Mouse (Mus musculus) heart, postnatal 25 days (tissue): Measurements from ENCODE around the gene Mrpl12. TPM values are rescaled to one million over a fixed set of nuclear protein-coding genes. Genes with fewer than 3 reads are reported as not detected.

Experiments used
- DNase-seq: peaks from one replicate; pipeline ENCODE4 v3.0.0; 2022; ENCODE audit warnings: low spot score
- intact Hi-C: fragments of 180-260 bp; cut with DNase I; formaldehyde crosslinking; loops from one replicate; pipeline ENCODE4 v1.15.1; 2025
- total RNA-seq, 2 experiments: library from RNA; stranded (reverse); gene quantifications; 2 replicates each; pipeline ENCODE4 v1.2.3; 2021

The Mrpl12 gene
- total RNA-seq, 2 experiments from 2014 or later, result 253 to 263 TPM

- DNase-seq, result peak; percentile 89
- intact Hi-C loops, result no loop called here
These were observed 17.2 kb upstream of the Mrpl12 start, which contains the start of gene Arl16 for GRCm38 (mm10) chr11:120467051-120467735. Gene Arl16, minus strand, starts transcription at chr11:120467607.

- no peak for DNase-seq
- intact Hi-C loops, result no loop called here
These were observed 16.7 kb upstream of the Mrpl12 start for GRCm38 (mm10) chr11:120467736-120468092.

- no peak for DNase-seq
- intact Hi-C loops, result no loop called here
These were observed 12.4 kb upstream of the Mrpl12 start for GRCm38 (mm10) chr11:120472052-120472451.

- no peak for DNase-seq
- intact Hi-C loops, result no loop called here
These were observed 922 bp upstream of the Mrpl12 start for GRCm38 (mm10) chr11:120483448-120483934.

- no peak for DNase-seq
- intact Hi-C loops, result loop anchor here (5.0 kb wide), 2 partner anchors 232 to 292 kb away; no protein-coding TSS in a partner anchor
These were observed 838 bp downstream of the Mrpl12 start for GRCm38 (mm10) chr11:120485251-120485650.

- DNase-seq, result no peak
- intact Hi-C loops, result loop anchor here (2.0 to 5.0 kb wide), 4 partner anchors 20 to 289 kb away; no protein-coding TSS in a partner anchor
These were observed 4.1 kb downstream of the Mrpl12 start for GRCm38 (mm10) chr11:120488516-120488915.

GRCm38 (mm10) chr11:120489054-120489761 is 4.8 kb downstream of the Mrpl12 start:
- DNase-seq, result peak; percentile 40
- intact Hi-C loops, result loop anchor here (2.0 to 5.0 kb wide), 4 partner anchors 20 to 288 kb away; no protein-coding TSS in a partner anchor

- no peak for DNase-seq
- intact Hi-C loops, result no loop called here
These were observed 6.1 kb downstream of the Mrpl12 start for GRCm38 (mm10) chr11:120490291-120491046.

- DNase-seq, result peak; percentile 82
- intact Hi-C loops, result no loop called here
These were observed 7.1 kb downstream of the Mrpl12 start, which contains the start of gene Slc25a10 for GRCm38 (mm10) chr11:120491317-120492023. Gene Slc25a10, plus strand, starts transcription at chr11:120491840.

- intact Hi-C loops, result no loop called here
- DNase-seq, result no peak
These were observed 7.8 kb downstream of the Mrpl12 start for GRCm38 (mm10) chr11:120492024-120492877.

GRCm38 (mm10) chr11:120492878-120493203 is 8.4 kb downstream of the Mrpl12 start:
- intact Hi-C loops, result no loop called here
- DNase-seq, result no peak

- DNase-seq, result no peak
- intact Hi-C loops, result no loop called here
These were observed 8.9 kb downstream of the Mrpl12 start for GRCm38 (mm10) chr11:120493351-120493750.

- no peak for DNase-seq
- intact Hi-C loops, result no loop called here
These were observed 9.5 kb downstream of the Mrpl12 start for GRCm38 (mm10) chr11:120493911-120494310.

GRCm38 (mm10) chr11:120497436-120497835 is 13.0 kb downstream of the Mrpl12 start:
- intact Hi-C loops, result no loop called here
- DNase-seq, result no peak

GRCm38 (mm10) chr11:120498226-120498625 is 13.8 kb downstream of the Mrpl12 start:
- intact Hi-C loops, result no loop called here
- no peak for DNase-seq

- no peak for DNase-seq
- intact Hi-C loops, result no loop called here
These were observed 14.5 kb downstream of the Mrpl12 start for GRCm38 (mm10) chr11:120498891-120499290.

GRCm38 (mm10) chr11:120499894-120500293 is 15.5 kb downstream of the Mrpl12 start:
- no peak for DNase-seq
- intact Hi-C loops, result no loop called here

- intact Hi-C loops, result no loop called here
- DNase-seq, result no peak
These were observed 15.9 kb downstream of the Mrpl12 start for GRCm38 (mm10) chr11:120500357-120500756.

GRCm38 (mm10) chr11:120501018-120501417 is 16.6 kb downstream of the Mrpl12 start:
- intact Hi-C loops, result no loop called here
- no peak for DNase-seq
